Comparison of ENCODE assay signal across 44 mouse cellular contexts in genomic region chr5:3700025-3700424, GRCm38 (mm10). TPM values are rescaled to one million over a fixed set of nuclear protein-coding genes. Genes with fewer than 3 reads are reported as not detected.
"Had no signal": no experiment of that assay in that cellular context is flagged by ENCODE, and none has a peak within 500 bp of the region (broad histone marks: within the 10 kb centered on the region; RNA-seq: fewer than 3 reads in every experiment).

No protein-coding gene starts in this region.

- H3K4me1 ChIP-seq: limb, embryonic 10.5 days; limb, embryonic 12.5 days; limb, embryonic 13.5 days; limb, embryonic 15.5 days; liver, embryonic 12.5 days; liver, embryonic 13.5 days; liver, embryonic 15.5 days; lung, embryonic 15.5 days; midbrain, embryonic 10.5 days; midbrain, embryonic 12.5 days; midbrain, embryonic 13.5 days; neural tube, embryonic 12.5 days; neural tube, embryonic 13.5 days had no signal

- H3K4me2 ChIP-seq: limb, embryonic 12.5 days; limb, embryonic 13.5 days; limb, embryonic 15.5 days; liver, embryonic 11.5 days; liver, embryonic 12.5 days; liver, embryonic 13.5 days; liver, embryonic 15.5 days; lung, embryonic 14.5 days; lung, embryonic 15.5 days; midbrain, embryonic 12.5 days; midbrain, embryonic 13.5 days; neural tube, embryonic 12.5 days; neural tube, embryonic 13.5 days had no signal

- ATAC-seq: liver, embryonic 12.5 days; liver, postnatal 0 days; lung, postnatal 0 days; midbrain, embryonic 13.5 days; midbrain, embryonic 16.5 days had no signal

- DNase-seq: left cerebral cortex, postnatal 4 days; liver; liver, embryonic 13.5 days; liver, postnatal 0 days; lung, adult 18-20 months; lung, embryonic 14.5 days; lung, postnatal 10 days; lung, postnatal 14 days; lung, postnatal 36 days; lung, postnatal 4 days; midbrain, embryonic 14.5 days had no signal

- H3K9me3 ChIP-seq: limb, embryonic 10.5 days; limb, embryonic 12.5 days; limb, embryonic 13.5 days; limb, embryonic 15.5 days; liver, embryonic 12.5 days; liver, embryonic 13.5 days; liver, embryonic 15.5 days; lung, embryonic 15.5 days; megakaryocyte, embryonic 14.5 days; midbrain, embryonic 12.5 days; midbrain, embryonic 13.5 days; neural tube, embryonic 12.5 days had no signal

- H3K27ac ChIP-seq: limb, embryonic 10.5 days; limb, embryonic 12.5 days; limb, embryonic 13.5 days; limb, embryonic 15.5 days; liver, embryonic 12.5 days; liver, embryonic 13.5 days; liver, embryonic 14.5 days; liver, embryonic 15.5 days; lung, embryonic 15.5 days; macrophage; midbrain, embryonic 10.5 days; midbrain, embryonic 12.5 days; midbrain, embryonic 13.5 days; neural tube, embryonic 12.5 days; neural tube, embryonic 13.5 days had no signal

- H3K27me3 ChIP-seq: limb, embryonic 12.5 days; limb, embryonic 13.5 days; limb, embryonic 15.5 days; liver, embryonic 12.5 days; liver, embryonic 13.5 days; liver, embryonic 15.5 days; lung, embryonic 15.5 days; megakaryocyte, embryonic 14.5 days; midbrain, embryonic 12.5 days; midbrain, embryonic 13.5 days; neural tube, embryonic 12.5 days; neural tube, embryonic 13.5 days had no signal

- H3K4me3 ChIP-seq: limb, embryonic 10.5 days; limb, embryonic 12.5 days; limb, embryonic 13.5 days; limb, embryonic 15.5 days; liver, embryonic 12.5 days; liver, embryonic 13.5 days; liver, embryonic 15.5 days; lung, embryonic 15.5 days; megakaryocyte, embryonic 14.5 days; midbrain, embryonic 10.5 days; midbrain, embryonic 12.5 days; midbrain, embryonic 13.5 days; myocyte; neural tube, embryonic 12.5 days; neural tube, embryonic 13.5 days had no signal

- H3K9ac ChIP-seq: limb, embryonic 12.5 days; limb, embryonic 13.5 days; limb, embryonic 15.5 days; liver, embryonic 12.5 days; liver, embryonic 13.5 days; liver, embryonic 14.5 days; liver, embryonic 15.5 days; liver, postnatal 0 days; lung, embryonic 14.5 days; lung, embryonic 15.5 days; midbrain, embryonic 12.5 days; midbrain, embryonic 13.5 days; neural tube, embryonic 12.5 days; neural tube, embryonic 13.5 days had no signal

RNA-seq across cellular contexts. Expression of gene Tmbim7, which starts 49.0 kb away (rescaled TPM):
- total RNA-seq: left cerebral cortex, adult 8-10 months; left cerebral cortex, postnatal 10 days; left cerebral cortex, postnatal 14 days; left cerebral cortex, postnatal 25 days; left cerebral cortex, postnatal 36 days; left cerebral cortex, postnatal 4 days; liver, adult 2 months; megakaryocyte progenitor cell, adult 5-6 weeks; megakaryocyte, adult 5-6 weeks; midbrain, postnatal 0 days; monocyte, adult 5-6 weeks had no signal
- polyA plus RNA-seq: limb, embryonic 10.5 days; limb, embryonic 11.5 days; limb, embryonic 12.5 days; limb, embryonic 13.5 days; limb, embryonic 15.5 days; liver, adult 2 months; liver, embryonic 11.5 days; liver, embryonic 12.5 days; liver, embryonic 13.5 days; liver, embryonic 14.5 days; liver, embryonic 15.5 days; liver, embryonic 16.5 days; liver, postnatal 0 days; lung, embryonic 14.5 days; lung, embryonic 15.5 days; lung, embryonic 16.5 days; lung, postnatal 0 days; macrophage; midbrain, embryonic 10.5 days; midbrain, embryonic 13.5 days; midbrain, embryonic 14.5 days; midbrain, embryonic 16.5 days; midbrain, postnatal 0 days; myocyte; neural tube, embryonic 11.5 days; neural tube, embryonic 12.5 days; neural tube, embryonic 13.5 days had no signal
